13 mouse cellular contexts compared by ENCODE assay signal in the genomic region with DNA sequence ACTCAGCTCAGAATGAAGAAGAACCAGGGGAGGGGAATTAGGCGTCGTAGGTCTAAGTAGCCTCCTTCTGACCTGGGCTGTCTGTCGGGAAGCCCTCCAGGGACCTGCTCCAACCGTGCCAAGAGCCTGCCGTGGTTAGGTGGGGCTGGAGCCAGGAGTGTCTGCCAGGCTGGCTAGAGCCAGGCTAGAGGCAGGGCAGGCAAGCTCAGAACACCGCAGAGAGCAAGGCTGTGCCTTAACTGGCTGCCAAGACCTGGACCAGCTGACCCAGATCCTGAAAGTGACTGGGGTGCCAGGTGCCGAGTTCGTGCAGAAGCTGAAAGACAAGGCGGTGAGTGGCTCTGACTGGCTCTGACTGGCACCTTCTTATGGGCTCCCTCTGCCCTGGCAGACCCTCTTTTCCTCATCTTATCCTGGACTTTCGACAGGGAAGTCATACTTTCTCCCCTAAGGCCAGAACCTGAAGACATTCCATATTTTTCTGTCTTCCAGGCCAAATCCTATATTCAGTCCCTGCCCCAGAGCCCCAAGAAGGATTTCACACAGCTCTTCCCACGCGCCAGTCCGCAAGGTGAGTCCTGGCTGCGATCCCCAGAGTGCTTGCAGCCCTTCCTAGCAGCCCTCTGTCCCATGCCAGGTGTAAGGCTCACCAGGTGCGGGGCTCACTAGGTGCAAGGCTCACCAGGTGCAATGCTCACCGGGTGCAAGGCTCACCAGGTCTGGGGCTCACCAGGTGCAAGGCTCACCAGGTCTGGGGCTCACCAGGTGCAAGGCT. TPM values are rescaled to one million over a fixed set of nuclear protein-coding genes. Genes with fewer than 3 reads are reported as not detected.
DNase-seq lines count a peak whose midpoint lies in the region.
"Had no signal": no experiment of that assay in that cellular context is flagged by ENCODE, and none has a peak within 500 bp of the region (broad histone marks: within the 10 kb centered on the region; RNA-seq: fewer than 3 reads in every experiment).

No protein-coding gene starts in this region.

- H3K27ac ChIP-seq in embryonic facial prominence, embryonic 10.5 days (replicated peaks): 0 out of 2 replicates have a peak overlapping the region, but pooled peaks have one; percentile 37
- H3K27ac ChIP-seq: heart, embryonic 13.5 days; liver, embryonic 12.5 days; midbrain, embryonic 12.5 days had no signal

- peaks cover 4% of the 10 kb centered on the region; the same call in 1 of the 2 replicates for H3K36me3 ChIP-seq in embryonic facial prominence, embryonic 10.5 days (replicated peaks)
- H3K36me3 ChIP-seq: heart, embryonic 13.5 days; liver, embryonic 12.5 days; midbrain, embryonic 12.5 days had no signal

- no peaks in the 10 kb centered on the region for H3K9me3 ChIP-seq in embryonic facial prominence, embryonic 10.5 days
- H3K9me3 ChIP-seq: heart, embryonic 13.5 days; midbrain, embryonic 12.5 days had no signal

- 89% methylated on average over 16 of the region's 16 CpGs for WGBS in embryonic facial prominence, embryonic 10.5 days

- peaks cover 10% of the 10 kb centered on the region for H3K4me1 ChIP-seq in embryonic facial prominence, embryonic 10.5 days
- H3K4me1 ChIP-seq: midbrain, embryonic 12.5 days had no signal

- DNase-seq in gastrocnemius, adult 18-20 months (ENCODE audit: low spot score): peak; percentile 81
- no peak for DNase-seq in gastrocnemius, postnatal 4 days (ENCODE audit: low spot score in 2 of 2)
- DNase-seq in lung, adult 18-20 months: peak; percentile 20 to 21
- DNase-seq in lung, postnatal 36 days: no peak
- no peak for DNase-seq in embryonic facial prominence, embryonic 10.5 days (ENCODE audit: low spot score)
- peak; percentile 32 to 56 for DNase-seq in layer of hippocampus, postnatal 14 days (ENCODE audit: low spot score in 2 of 2)
- DNase-seq in embryo, embryonic 9.5 days (ENCODE audit: extremely low spot score): no peak
- DNase-seq in lung, postnatal 4 days: no peak
- DNase-seq: kidney, postnatal 10 days had no signal

- no peak overlapping the region for H3K4me3 ChIP-seq in embryonic facial prominence, embryonic 10.5 days
- H3K4me3 ChIP-seq: heart, embryonic 13.5 days; liver, embryonic 12.5 days; midbrain, embryonic 12.5 days had no signal

- peaks cover under 1% of the 10 kb centered on the region; the same call in 1 of the 2 replicates for H3K27me3 ChIP-seq in embryonic facial prominence, embryonic 10.5 days (replicated peaks; ENCODE audit: low read depth, poor library complexity, severe bottlenecking)
- H3K27me3 ChIP-seq: heart, embryonic 13.5 days; midbrain, embryonic 12.5 days had no signal

RNA-seq across cellular contexts. Expression of gene Mapk13, which starts 8.3 kb away (rescaled TPM):
- under 1 TPM in 1 of 2 experiments, not detected in 1; 0.31 TPM for total RNA-seq in gastrocnemius, adult 18-20 months (2021)
- total RNA-seq in gastrocnemius, postnatal 4 days (2021): 1 to 10 TPM in 1 of 2 experiments, under 1 TPM in 1; 0.78 to 1.6 TPM
- polyA plus RNA-seq in embryonic facial prominence, embryonic 10.5 days (2016; fragmentation: Nextera tagmentation; extraction: Ambion mirVana): 16.5 and 19.4 TPM in 2 replicates
- 1 to 10 TPM; 1.0 to 1.5 TPM for total RNA-seq in layer of hippocampus, postnatal 14 days (2021)
- polyA plus RNA-seq: C2C12 had no signal

RNA-seq across cellular contexts. Expression of gene Brpf3, which starts 23.5 kb away (rescaled TPM):
- 10 to 100 TPM; 15.2 to 15.6 TPM for total RNA-seq in gastrocnemius, adult 18-20 months (2021)
- total RNA-seq in gastrocnemius, postnatal 4 days (2021): 10 to 100 TPM; 23.1 to 24.6 TPM
- polyA plus RNA-seq in embryonic facial prominence, embryonic 10.5 days (2016; fragmentation: Nextera tagmentation; extraction: Ambion mirVana): 9.1 and 12.1 TPM in 2 replicates
- total RNA-seq in layer of hippocampus, postnatal 14 days (2021): 10 to 100 TPM; 31.8 to 35.7 TPM

RNA-seq across cellular contexts. Expression of gene AC170998.1, which starts 51.5 kb away (rescaled TPM):
- under 1 TPM in 1 of 2 experiments, not detected in 1; 0.66 TPM for total RNA-seq in gastrocnemius, adult 18-20 months (2021)
- total RNA-seq in gastrocnemius, postnatal 4 days (2021): 1 to 10 TPM in 1 of 2 experiments, under 1 TPM in 1; 0.81 to 1.4 TPM
- 3.3 and 3.6 TPM in 2 replicates for polyA plus RNA-seq in embryonic facial prominence, embryonic 10.5 days (2016; fragmentation: Nextera tagmentation; extraction: Ambion mirVana)
- total RNA-seq in layer of hippocampus, postnatal 14 days (2021): 1 to 10 TPM; 1.4 to 2.3 TPM

Comparison
In these comparisons a context has a peak if more than half of its experiments do, and no peak if none do; other contexts are left out.
1. DNase-seq: peak in gastrocnemius, adult 18-20 months (single experiment), lung, adult 18-20 months (2 of 2) and layer of hippocampus, postnatal 14 days (2 of 2); none in gastrocnemius, postnatal 4 days (0 of 2), lung, postnatal 36 days (single experiment), embryonic facial prominence, embryonic 10.5 days (single experiment), embryo, embryonic 9.5 days (single experiment) and lung, postnatal 4 days (0 of 2).